Mouse (Mus musculus) lung, postnatal 0 days (tissue): ENCODE measurements around the gene Pogk.

Source experiments
- CTCF ChIP-seq: IDR thresholded peaks from 2 replicates; pipeline ENCODE4 v1.5.1; 2016; ENCODE audit warnings: antibody characterized with exemption, mild to moderate bottlenecking
- EP300 ChIP-seq: IDR thresholded peaks from 2 replicates; pipeline ENCODE4 v1.6.1; 2016; ENCODE audit warnings: antibody characterized with exemption, mild to moderate bottlenecking, control low read depth

GRCm38 (mm10) chr1:166349341-166349740 lies 60.3 kb downstream of the Pogk start:
- TF ChIP-seq CTCF (no peak), EP300 (no peak)
